Mouse (Mus musculus) layer of hippocampus, adult 8-10 months (tissue): ENCODE data around the gene Magi2. TPM values are rescaled to one million over a fixed set of nuclear protein-coding genes. Genes with fewer than 3 reads are reported as not detected.
"Not testable (repeated sequence)": the region's sequence is repeated elsewhere in the genome, so short reads cannot be mapped to it uniquely, and the experiment has no call there.

ENCODE experiments used
- DNase-seq, 2 experiments: peaks; one replicate each; pipeline ENCODE4 v3.0.0; 2022; ENCODE audit warnings: low spot score in 2 of 2
- total RNA-seq, 4 experiments: library from RNA; stranded (reverse); gene quantifications; 2 replicates each; pipeline ENCODE4 v1.2.4; 2022

Gene Magi2
- total RNA-seq = 100 to 1,000 TPM; 105 to 137 (median 127) TPM

- DNase-seq = no peak
Observed at GRCm38 (mm10) chr5:19226866-19227243, at the start of gene Magi2. TSS of gene Magi2 (plus strand) at chr5:19227036.

DNA sequence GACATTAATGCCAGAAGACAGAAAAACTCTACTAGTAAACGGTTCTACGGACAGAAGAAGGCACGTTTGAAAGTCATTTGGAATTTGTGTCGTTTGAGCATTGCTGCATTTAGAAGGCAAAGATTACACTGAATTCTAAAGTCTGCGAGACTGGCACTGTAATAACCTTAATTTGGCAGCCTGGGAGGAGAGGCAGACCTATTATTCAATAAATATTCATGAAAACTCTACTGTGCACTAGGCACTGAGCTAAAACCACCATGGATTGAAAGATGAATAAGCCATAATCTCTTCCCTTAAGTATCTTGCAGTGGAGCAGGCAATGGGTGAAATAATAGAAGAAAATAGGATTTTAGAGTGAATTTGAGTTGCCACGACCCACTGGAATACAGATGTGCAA, 48.2 kb upstream of the Magi2 start:
- no peak for DNase-seq

DNA sequence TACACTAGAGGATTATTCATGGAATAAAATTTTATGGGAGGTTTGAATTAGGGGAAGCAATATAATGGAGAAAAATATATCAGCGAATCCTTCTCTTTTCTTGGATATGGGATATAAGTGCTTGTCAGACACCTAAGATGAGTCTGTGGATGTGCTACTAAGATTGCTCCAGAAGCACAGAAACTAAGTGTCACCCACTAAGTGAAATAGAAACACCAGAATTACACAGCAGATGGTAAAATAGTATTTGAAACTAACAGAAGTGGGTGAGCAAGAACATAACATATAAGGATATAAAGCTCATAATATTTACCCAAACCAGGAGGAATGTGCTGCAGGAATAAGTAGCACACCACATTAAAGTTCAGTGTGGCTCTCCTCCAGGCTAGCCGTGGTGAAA, 40.7 kb upstream of the Magi2 start:
- DNase-seq = no peak

GRCm38 (mm10) chr5:19211665-19212064, 15.2 kb upstream of the Magi2 start:
- no peak for DNase-seq

- DNase-seq = peak; percentile 88 to 89
Observed at GRCm38 (mm10) chr5:19226144-19226865, 531 bp upstream of the Magi2 start.

DNA sequence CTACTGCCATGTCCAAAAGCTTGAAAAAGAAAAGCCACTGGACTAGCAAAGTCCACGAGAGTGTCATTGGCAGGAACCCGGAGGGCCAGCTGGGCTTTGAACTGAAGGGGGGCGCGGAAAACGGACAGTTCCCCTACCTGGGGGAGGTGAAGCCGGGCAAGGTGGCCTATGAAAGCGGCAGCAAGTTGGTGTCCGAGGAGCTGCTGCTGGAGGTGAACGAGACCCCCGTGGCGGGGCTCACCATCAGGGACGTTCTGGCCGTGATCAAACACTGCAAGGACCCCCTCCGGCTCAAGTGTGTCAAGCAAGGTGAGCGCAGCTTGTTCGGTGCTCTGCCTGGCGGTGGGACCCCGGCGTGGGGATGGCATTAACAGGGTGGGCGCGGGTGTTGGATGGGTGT, 445 bp downstream of the Magi2 start:
- DNase-seq = peak in 1 of 2 experiments; percentile 26

GRCm38 (mm10) chr5:19227791-19228331, 1.0 kb downstream of the Magi2 start:
- peak; percentile 53 to 72 for DNase-seq

- DNase-seq = peak in 1 of 2 experiments; percentile 38
Observed at GRCm38 (mm10) chr5:19241797-19242196, 15.0 kb downstream of the Magi2 start.

DNA sequence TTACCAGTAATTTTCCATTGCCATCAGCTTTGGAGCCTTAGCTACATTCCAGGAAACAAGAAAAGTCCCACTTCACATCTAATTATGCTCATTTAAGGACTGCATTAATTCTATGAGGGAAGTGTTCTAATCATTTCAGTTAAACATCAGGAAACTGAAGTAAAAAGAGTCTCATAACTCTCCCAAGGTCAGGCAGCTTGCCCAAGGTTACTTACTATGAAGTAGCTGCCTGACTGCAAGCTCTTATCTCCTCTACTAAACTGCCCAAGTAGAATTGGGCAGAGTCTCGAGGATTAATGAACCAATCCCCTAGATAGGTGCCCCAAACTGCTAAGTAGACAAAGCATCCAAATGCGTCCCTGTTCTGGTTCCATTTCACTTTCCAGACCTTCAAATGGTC, 19.6 kb downstream of the Magi2 start:
- DNase-seq = no peak

- no peak for DNase-seq
Observed at GRCm38 (mm10) chr5:19247266-19247665, 20.4 kb downstream of the Magi2 start.

GRCm38 (mm10) chr5:19262816-19263215, 36.0 kb downstream of the Magi2 start:
- DNase-seq = no peak

DNA sequence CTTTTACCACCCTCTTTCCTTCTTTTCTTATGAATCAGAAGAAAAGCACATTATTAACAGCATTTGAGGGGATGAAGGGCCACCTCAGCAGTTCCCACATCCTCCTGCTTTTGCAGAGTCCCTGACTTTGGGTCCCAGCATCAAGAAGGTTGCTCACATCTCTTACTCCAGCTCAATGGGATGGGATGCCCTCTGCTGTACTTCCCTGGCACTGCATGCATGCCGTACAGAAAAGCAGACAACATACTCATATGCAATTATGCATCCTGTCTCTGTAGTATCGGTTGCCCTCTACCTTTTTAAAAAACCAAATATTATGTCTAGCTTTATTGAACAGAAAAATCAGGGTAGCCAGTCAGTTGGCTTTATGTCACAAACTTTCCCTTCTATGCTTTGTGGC, 37.8 kb downstream of the Magi2 start:
- no peak for DNase-seq

- DNase-seq = no peak
Observed at GRCm38 (mm10) chr5:19292581-19292980, 65.7 kb downstream of the Magi2 start.

DNA sequence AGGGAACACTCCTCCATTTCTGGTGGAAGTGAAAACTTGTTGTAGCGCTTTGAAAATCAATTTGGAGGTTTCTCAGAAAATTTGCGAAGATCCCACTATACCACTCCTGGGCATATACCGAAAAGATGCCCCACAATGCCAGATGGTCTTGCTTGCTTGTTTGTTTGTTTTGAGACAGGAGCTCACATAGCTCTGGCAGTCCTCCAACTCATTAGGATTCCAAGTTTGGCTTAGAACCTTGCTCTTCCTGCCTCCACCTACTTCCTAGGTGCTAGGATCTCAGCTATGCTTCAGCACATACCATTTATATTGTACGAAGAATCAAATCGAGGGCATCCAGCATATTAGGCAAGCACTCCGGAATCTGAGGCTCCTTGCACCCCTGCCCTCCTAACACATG, 79.8 kb downstream of the Magi2 start:
- DNase-seq = no peak

GRCm38 (mm10) chr5:19309870-19310269, 83.0 kb downstream of the Magi2 start:
- no peak for DNase-seq

- DNase-seq = no peak
Observed at GRCm38 (mm10) chr5:19322532-19322931, 95.7 kb downstream of the Magi2 start.

- DNase-seq = no peak
Observed at GRCm38 (mm10) chr5:19337561-19337960, 110.7 kb downstream of the Magi2 start.

DNA sequence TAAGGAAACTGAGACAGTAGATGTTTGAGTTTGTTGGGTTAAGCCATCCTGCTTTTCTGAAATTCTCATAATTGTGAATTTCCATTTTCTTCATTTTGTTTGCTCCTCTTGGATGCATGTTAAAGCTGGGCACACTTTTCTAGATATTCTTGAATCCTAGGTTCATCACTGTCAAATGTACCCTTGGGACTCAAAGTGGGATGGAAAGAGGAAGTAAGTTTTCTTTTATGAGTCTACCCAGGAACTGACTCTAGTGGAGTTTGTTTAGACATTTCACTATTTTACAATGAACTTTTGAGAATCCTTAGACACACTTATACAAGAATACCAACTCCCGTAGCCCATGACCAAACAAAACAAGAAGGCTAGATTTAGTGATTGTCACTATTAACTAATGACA, 141.3 kb downstream of the Magi2 start:
- DNase-seq = no peak

GRCm38 (mm10) chr5:19395876-19396275, 169.0 kb downstream of the Magi2 start:
- no peak for DNase-seq

GRCm38 (mm10) chr5:19400299-19400698, 173.5 kb downstream of the Magi2 start:
- no peak for DNase-seq

DNA sequence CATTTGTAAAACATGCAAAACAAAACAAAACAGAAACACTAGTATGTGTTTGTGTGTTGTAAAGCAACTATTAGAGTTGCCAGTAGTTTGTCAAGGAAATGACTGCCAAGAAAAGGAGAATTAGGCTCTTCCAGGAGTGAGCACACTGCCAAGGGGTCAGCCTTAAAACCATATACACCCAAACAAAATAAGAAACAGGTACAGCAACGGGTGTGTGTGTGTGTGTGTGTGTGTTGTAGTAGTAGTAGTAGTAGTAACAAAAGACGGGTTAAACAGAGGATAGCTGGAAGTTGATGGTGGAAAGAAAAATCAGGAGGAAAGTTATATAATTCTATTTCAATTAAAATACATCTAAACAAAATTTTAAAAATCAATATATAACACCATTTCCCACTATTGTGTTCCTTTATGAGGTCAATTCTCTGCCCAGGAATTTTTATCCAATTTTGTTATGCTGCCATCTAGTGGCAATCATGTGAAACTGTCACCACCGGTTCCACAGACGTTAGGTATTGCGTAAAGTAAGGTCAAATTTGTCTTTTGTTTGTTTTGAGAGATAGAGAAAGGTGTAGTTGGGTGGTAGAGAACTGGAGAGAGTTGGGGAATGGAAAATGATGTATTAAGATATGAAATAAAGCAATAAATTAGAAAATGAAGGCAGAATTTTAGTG, 174.0 kb downstream of the Magi2 start:
- DNase-seq = no peak

DNA sequence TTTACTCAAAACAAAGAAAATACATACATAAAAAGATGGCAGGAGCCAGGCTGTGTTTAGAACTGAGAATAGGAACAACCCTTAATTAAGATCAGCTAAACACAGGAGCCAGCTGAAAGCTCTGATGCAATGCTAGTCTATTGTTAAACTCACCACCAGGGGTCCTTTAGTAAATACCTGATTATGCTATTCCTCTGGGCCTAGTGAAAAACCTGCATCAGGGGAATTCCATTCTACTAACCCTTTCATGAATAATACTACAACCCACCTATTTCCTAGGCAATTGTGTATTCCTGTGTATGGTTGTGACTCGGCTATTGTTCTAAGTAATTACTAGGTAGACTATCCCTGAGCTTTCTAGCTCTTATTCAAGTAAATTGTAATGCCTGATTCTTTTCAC, 177.4 kb downstream of the Magi2 start:
- not testable (repeated sequence) for DNase-seq

DNA sequence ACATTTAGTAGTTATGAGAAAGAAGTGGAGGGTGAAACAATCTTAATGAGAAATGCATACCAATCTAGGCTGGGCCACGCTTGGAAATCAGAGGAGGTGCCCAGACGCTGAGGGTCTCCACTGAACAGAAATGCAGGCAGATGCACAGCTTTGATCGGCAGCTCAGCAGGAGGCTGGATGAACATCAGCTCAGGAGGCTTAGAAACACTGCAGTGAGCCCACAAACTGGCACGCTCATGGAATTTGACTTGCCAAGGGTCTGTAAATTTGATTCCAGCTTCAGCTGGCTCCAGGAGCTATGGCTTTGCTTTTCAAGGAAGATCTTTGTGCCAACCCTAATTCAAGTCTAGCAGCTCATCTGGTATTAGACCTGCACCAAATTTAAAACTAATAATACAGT, 187.7 kb downstream of the Magi2 start:
- no peak for DNase-seq
